Mouse (Mus musculus) layer of hippocampus, postnatal 36 days (tissue): ENCODE data around the gene Hoxd9. TPM values are rescaled to one million over a fixed set of nuclear protein-coding genes. Genes with fewer than 3 reads are reported as not detected.

ENCODE experiments used
- DNase-seq, 2 experiments: peaks; one replicate each; pipeline ENCODE4 v3.0.0; 2022
- total RNA-seq, 2 experiments: library from RNA; stranded (reverse); gene quantifications; 2 replicates each; pipeline ENCODE4 v1.2.3; 2021

The Hoxd9 gene
- not detected for total RNA-seq

DNA sequence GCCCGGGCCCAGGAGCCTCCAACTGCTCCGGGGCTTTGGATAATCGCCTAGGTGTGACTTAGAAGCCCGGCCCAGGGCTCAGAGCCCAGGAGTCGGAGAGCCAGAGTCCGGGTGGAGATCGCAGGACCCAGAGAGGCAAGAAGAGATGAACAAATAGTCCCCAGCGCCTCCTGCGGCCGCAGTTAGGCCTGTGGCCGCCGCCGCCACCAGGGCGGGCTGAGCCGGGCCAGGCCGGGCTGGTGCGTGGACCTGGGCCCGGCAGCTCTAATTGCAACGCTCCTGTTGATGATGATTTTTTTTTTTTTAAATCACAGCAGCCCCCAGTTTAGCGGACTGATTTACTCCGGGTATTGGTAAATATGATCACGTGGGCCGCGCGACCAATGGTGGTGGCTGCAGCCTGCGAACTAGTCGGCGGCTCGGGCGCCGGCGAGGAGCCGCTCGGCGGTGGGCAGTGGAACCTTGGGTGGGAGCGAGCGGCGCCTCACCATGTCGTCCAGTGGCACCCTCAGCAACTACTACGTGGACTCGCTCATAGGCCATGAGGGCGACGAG, at the start of gene Hoxd9:
TSS of gene Hoxd9 (plus strand) at position 161 of the 555 bp plus-strand sequence.
- no peak for DNase-seq

GRCm38 (mm10) chr2:74652996-74653340, 44.6 kb upstream of the Hoxd9 start:
- no peak for DNase-seq

- DNase-seq = no peak
Observed at GRCm38 (mm10) chr2:74653781-74654535, 43.6 kb upstream of the Hoxd9 start.

DNA sequence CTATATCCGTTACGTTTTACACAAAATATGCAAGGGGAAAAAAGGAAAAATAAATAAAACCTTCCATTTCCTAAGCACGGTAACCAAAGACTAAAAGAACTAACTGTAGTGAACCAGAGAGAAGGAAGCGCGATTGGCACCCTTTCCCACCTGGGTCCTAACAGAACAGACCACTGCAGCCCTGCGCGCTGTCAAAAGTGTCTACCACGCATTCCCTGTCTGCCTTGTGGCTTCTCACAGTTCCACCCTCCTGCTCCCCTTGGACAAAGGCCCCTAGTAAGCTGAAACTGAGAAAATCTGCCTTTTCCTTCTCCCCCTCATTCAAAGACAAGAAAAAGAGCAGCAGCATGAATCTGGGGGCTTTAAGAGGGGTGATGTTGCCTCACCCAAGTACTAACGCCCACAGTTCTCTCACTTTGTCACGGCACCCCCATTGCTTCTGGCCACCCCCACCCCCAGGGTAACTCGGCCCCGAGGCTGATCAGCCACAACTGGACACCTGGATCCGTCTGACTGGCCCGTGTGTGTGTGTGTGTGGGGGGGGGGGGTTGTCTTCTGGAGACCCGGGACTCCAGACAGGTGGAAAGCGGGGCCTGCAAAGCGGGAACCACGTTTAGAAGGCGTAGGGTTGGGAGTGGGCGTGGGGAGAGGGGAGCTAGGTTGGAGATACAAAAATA, 42.6 kb upstream of the Hoxd9 start:
- DNase-seq = no peak

- DNase-seq = no peak
Observed at GRCm38 (mm10) chr2:74655420-74655781, 42.1 kb upstream of the Hoxd9 start.

- no peak for DNase-seq
Observed at GRCm38 (mm10) chr2:74655821-74656631, 41.5 kb upstream of the Hoxd9 start.

GRCm38 (mm10) chr2:74656632-74657021, 40.9 kb upstream of the Hoxd9 start:
- no peak for DNase-seq

- DNase-seq = no peak
Observed at GRCm38 (mm10) chr2:74657251-74658023, 40.1 kb upstream of the Hoxd9 start.

DNA sequence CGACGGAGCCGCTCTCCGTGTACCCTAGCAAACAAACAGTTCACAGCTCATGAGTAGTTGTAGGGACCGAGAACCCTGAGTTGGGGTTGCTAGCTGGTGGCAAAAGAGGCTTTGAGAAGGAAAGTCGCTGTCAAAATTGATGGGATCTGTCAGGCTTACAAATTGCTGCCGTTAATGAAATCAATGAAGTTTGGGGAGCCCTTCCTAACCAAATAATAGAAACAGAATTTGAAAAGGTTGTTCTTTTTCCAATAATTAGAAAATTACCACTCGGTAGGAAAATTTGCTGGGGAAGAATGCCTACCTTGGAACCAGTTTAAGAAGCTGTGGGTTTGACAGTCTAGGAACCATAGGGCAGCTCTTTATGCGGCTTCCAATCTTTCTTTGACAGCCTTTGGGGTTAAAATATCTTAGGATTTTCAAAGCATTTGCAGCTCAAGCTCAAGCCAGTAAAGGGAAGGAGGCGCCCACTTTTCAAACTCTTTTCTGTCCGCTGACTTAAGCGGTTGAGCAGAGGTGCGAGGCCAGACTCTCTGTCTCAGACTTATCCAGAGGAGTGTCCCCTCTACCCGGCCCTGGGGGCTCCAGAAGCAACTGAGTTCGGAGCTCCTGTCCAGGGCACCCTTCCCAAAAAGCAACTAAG, 39.4 kb upstream of the Hoxd9 start:
- DNase-seq = no peak

DNA sequence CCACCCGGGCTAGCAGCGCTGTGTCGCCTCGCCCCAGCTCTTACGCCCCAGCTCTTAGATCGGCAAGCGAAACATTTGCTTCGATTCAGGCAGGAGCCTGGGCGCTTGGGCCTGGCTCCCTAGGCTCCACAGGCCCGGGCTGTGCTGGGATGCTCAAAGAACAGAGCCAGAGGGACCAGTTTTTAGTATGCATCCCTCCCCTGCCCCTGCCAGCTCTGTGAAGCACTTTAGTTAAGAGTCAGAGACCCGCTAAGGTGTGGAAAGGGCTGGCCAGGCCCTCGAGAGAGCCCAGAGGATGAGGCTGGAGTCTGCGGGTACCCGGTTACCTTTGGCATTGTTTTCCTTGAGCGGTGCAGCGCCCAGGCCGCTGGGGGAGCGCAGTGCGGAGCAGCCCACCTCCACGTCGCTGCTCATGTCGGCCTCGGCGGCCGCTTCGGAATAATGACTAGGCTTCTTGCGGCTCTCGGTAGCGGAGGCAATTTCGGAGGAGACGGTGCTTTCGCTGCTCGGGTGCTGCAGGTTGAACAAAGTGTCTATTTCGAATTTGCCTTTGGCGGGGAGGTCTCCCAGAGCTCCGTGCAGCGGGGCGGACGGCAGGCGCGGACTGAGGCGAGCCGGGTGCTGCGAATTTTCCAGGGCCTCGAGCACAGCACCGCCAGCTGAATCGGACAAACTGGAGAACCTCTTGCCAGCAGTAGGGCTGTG, 38.7 kb upstream of the Hoxd9 start:
- no peak for DNase-seq

DNA sequence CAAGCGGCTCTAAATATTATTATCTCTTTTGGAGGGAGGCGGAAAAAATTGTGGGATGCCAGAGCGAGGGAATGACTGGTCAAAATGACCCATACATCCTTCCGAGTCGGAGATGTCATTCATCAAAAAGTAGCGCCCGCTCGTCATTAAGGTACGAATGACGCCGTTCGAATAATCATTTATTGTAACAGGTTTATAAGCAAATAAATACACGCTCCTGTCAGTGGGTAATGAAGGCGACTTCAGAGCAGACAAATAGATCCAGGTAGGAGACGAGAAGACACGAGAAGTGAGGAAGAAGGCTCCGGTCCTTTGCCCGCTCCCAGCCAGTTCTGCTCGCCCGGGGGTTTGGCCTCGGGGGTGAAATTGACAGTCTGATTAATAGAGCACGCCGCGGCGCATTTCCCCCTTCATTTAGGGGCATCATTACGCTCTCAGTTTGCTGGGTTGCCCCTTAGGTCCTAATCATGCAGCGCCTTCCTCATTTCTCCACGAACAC, 38.0 kb upstream of the Hoxd9 start, which contains the start of gene Evx2:
TSS of gene Evx2 (minus strand) at position 51 of the 499 bp plus-strand sequence.
- no peak for DNase-seq

DNA sequence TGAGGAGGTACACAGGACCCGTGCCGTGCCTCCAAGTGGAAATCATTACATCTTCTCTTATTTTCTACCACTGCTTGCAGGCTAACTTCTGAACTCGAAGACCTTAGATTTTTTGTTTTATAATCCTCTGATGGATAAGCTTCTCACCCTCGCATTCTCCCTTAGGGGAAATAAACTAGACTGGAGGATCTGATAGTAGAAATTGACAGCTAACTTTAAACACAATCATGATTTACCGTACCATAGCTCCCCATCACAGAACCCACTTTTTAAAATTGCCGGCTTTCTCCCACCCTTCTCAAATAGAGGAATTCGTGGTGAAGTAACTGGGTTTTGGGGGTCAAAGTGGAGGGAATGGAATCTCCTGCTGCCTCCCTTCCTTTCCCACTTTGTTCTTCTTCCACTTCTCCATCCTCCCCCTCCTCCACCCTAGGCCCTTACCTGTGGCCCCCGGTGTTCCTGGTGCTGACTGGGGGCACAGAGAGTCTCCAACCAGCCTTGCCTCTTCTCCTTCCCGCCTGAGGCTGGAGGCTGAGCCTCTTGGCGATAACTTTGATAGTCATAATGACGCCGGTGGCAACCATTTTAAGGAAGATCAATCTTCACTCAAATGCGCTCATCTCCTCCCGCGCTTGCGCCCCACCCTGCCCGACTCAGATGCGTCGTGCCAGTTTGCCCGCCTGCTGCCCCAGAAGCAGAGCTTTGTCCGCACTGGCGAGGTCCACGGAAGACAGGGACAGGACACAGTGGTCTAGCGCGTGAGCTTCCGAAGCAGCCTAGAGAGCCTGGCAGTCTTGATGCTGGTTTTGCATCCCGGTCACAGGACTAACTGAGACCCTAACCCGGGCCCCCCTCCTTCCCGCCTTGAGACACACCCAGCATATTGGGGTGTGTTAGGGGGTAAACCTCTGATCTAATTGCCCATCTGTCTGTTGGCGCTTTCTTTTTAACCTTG, 36.8 kb upstream of the Hoxd9 start:
- no peak for DNase-seq

- DNase-seq = no peak
Observed at GRCm38 (mm10) chr2:74661685-74662084, 35.8 kb upstream of the Hoxd9 start.

- DNase-seq = no peak
Observed at GRCm38 (mm10) chr2:74663291-74663925, 34.1 kb upstream of the Hoxd9 start.

- no peak for DNase-seq
Observed at GRCm38 (mm10) chr2:74666411-74666810, 31.1 kb upstream of the Hoxd9 start.

GRCm38 (mm10) chr2:74667191-74667841, 30.2 kb upstream of the Hoxd9 start:
- DNase-seq = no peak

- DNase-seq = no peak
Observed at GRCm38 (mm10) chr2:74667842-74668357, 29.6 kb upstream of the Hoxd9 start, which contains the start of gene Hoxd13. Gene Hoxd13 (plus strand): TSS chr2:74668310.
